Mouse (Mus musculus): ENCODE data around the gene Lingo1. TPM values are rescaled to one million over a fixed set of nuclear protein-coding genes. Genes with fewer than 3 reads are reported as not detected.
A peak's percentile ranks its signal among the peaks of the same experiment; 100 is the strongest.

The Lingo1 gene
- polyA plus RNA-seq (2012; rRNA removed), result 0.72 and 1.2 TPM in 2 replicates

DNA sequence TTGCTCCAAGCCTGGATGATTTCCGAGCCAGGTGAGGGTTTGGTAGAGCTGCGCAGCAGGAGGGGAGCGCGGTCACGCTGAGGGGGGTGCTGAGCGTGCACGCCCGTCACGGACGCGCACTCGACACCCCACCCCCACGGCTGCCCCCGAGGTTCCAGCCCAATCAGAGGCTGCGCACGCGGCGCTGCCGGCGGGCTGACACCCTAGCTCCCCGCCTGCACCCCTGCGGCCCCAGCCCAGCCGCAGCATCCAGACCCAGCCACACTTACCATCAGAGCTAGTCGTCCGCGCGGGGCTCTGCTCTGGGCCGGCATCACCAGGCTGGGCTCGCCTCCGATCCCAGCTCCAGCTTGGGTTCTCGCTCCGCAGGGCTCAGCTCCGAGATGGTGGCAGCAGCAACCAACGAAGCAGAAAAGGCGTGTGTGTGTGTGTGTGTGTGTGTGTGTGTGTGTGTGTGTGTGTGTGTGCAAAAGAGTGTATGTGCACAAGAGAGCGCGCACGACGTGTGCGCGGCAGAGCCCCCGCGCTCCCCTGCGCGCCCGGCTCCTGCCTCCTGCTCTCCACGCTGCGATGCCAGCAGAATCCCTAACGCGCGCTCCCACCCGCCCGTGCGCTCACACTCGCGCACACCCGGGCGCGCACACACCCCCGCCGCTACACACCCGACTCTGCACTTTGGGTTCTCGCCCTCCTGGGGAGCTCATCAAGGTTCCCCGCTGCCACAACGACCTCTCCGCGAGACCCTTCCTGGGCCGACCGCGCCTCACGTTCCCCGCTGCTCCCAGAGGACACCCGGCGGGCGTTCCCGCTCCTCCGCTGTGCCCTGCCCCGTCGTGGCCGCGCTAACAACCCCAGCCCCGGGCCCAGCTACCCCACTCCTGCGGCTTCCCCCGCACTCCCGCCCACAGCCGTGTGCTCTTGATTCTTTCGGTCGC lies at the start of gene Lingo1:
Lingo1 (minus strand) TSS at position 748 of the 935 bp plus-strand sequence.
- no peak for TF ChIP-seq POLR2A (IDR thresholded peaks at IDR 0.05; ENCODE audit: low read depth, low read length)
- under 1% methylated on average over 88 of the region's 88 CpGs for WGBS
- Histone ChIP-seq H3K27ac (ENCODE audit: insufficient read depth, low read depth, low read length) (no peak within 1 kb of the TSS), H3K27me3 (replicated peaks; ENCODE audit: control insufficient read depth, insufficient read depth, low read length) (no peaks in the 10 kb centered on the region), H3K36me3 (ENCODE audit: control insufficient read depth, insufficient read depth, low read length) (no peaks in the 10 kb centered on the region), H3K4me3 (ENCODE audit: insufficient read depth, low read depth, low read length) (0 out of 2 replicates have a peak within 1 kb of the TSS, but pooled peaks have one; percentile 14), H3K4me1 (ENCODE audit: control insufficient read depth, insufficient read depth, low read length) (no peaks in the 10 kb centered on the region)
- no peak for DNase-seq

- Histone ChIP-seq H3K4me3 (ENCODE audit: insufficient read depth, low read depth, low read length) (no peak overlapping the region), H3K36me3 (ENCODE audit: control insufficient read depth, insufficient read depth, low read length) (no peaks in the 10 kb centered on the region), H3K27me3 (replicated peaks; ENCODE audit: control insufficient read depth, insufficient read depth, low read length) (no peaks in the 10 kb centered on the region), H3K27ac (ENCODE audit: insufficient read depth, low read depth, low read length) (no peak overlapping the region), H3K4me1 (ENCODE audit: control insufficient read depth, insufficient read depth, low read length) (no peaks in the 10 kb centered on the region)
- no peak for TF ChIP-seq CTCF (conservative IDR thresholded peaks at IDR 0.05; ENCODE audit: insufficient read depth, insufficient read length, low read depth, low read length)
- TF ChIP-seq POLR2A (IDR thresholded peaks at IDR 0.05; ENCODE audit: low read depth, low read length), result no peak
- WGBS, result 52% methylated on average over 8 of the region's 8 CpGs
- DNase-seq, result no peak
Observed at GRCm38 (mm10) chr9:56844644-56845043, 48.4 kb upstream of the Lingo1 start.

DNA sequence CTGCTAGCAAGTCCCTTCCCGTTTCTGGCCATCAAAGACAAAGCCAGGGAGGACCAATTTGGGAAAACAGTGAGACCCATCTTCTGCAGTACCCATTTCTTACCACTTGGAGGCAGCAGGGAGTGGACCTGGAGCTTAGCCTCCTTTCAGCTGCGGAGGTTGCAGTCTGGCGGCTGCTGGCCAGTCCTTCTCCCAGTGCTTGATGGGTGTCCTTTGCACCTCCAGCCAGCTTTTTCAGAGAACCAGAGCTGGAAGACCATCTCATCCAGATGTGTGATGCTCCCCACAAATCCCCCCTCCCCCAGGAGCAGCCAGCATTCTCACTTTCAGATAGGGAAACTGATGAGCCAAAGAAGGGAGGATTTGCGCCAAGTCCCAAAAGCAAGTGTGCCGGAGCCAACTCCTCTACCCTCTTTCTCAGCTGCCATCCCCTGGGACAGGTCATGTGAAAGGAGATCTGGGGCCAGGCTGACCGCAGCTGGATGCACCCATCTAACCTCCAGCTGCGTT lies 47.5 kb upstream of the Lingo1 start:
- no peak overlapping the region for H3K4me3 ChIP-seq (ENCODE audit: insufficient read depth, low read depth, low read length)
- no peaks in the 10 kb centered on the region for H3K27me3 ChIP-seq (replicated peaks; ENCODE audit: control insufficient read depth, insufficient read depth, low read length)
- no peaks in the 10 kb centered on the region for H3K36me3 ChIP-seq (ENCODE audit: control insufficient read depth, insufficient read depth, low read length)
- H3K4me1 ChIP-seq (ENCODE audit: control insufficient read depth, insufficient read depth, low read length), result no peaks in the 10 kb centered on the region
- peak; percentile 78 for DNase-seq
- no peak overlapping the region for H3K27ac ChIP-seq (ENCODE audit: insufficient read depth, low read depth, low read length)
- WGBS, result 18% methylated on average over 7 of the region's 7 CpGs
- TF ChIP-seq CTCF (conservative IDR thresholded peaks at IDR 0.05; ENCODE audit: insufficient read depth, insufficient read length, low read depth, low read length), result peak; percentile 92
- TF ChIP-seq POLR2A (IDR thresholded peaks at IDR 0.05; ENCODE audit: low read depth, low read length), result no peak

GRCm38 (mm10) chr9:56842303-56842719 lies 46.0 kb upstream of the Lingo1 start:
- TF ChIP-seq POLR2A (IDR thresholded peaks at IDR 0.05; ENCODE audit: low read depth, low read length) (no peak), CTCF (conservative IDR thresholded peaks at IDR 0.05; ENCODE audit: insufficient read depth, insufficient read length, low read depth, low read length) (no peak)
- no peaks in the 10 kb centered on the region for H3K36me3 ChIP-seq (ENCODE audit: control insufficient read depth, insufficient read depth, low read length)
- DNase-seq, result no peak
- H3K4me1 ChIP-seq (ENCODE audit: control insufficient read depth, insufficient read depth, low read length), result no peaks in the 10 kb centered on the region
- no peaks in the 10 kb centered on the region for H3K27me3 ChIP-seq (replicated peaks; ENCODE audit: control insufficient read depth, insufficient read depth, low read length)
- no peak overlapping the region for H3K27ac ChIP-seq (ENCODE audit: insufficient read depth, low read depth, low read length)
- no peak overlapping the region for H3K4me3 ChIP-seq (ENCODE audit: insufficient read depth, low read depth, low read length)
- 30% methylated on average over 3 of the region's 3 CpGs for WGBS

GRCm38 (mm10) chr9:56841864-56842263 lies 45.6 kb upstream of the Lingo1 start:
- Histone ChIP-seq H3K4me1 (ENCODE audit: control insufficient read depth, insufficient read depth, low read length) (no peaks in the 10 kb centered on the region), H3K4me3 (ENCODE audit: insufficient read depth, low read depth, low read length) (no peak overlapping the region), H3K27ac (ENCODE audit: insufficient read depth, low read depth, low read length) (no peak overlapping the region), H3K27me3 (replicated peaks; ENCODE audit: control insufficient read depth, insufficient read depth, low read length) (no peaks in the 10 kb centered on the region), H3K36me3 (ENCODE audit: control insufficient read depth, insufficient read depth, low read length) (no peaks in the 10 kb centered on the region)
- no peak for DNase-seq
- TF ChIP-seq CTCF (conservative IDR thresholded peaks at IDR 0.05; ENCODE audit: insufficient read depth, insufficient read length, low read depth, low read length) (no peak), POLR2A (IDR thresholded peaks at IDR 0.05; ENCODE audit: low read depth, low read length) (no peak)

DNA sequence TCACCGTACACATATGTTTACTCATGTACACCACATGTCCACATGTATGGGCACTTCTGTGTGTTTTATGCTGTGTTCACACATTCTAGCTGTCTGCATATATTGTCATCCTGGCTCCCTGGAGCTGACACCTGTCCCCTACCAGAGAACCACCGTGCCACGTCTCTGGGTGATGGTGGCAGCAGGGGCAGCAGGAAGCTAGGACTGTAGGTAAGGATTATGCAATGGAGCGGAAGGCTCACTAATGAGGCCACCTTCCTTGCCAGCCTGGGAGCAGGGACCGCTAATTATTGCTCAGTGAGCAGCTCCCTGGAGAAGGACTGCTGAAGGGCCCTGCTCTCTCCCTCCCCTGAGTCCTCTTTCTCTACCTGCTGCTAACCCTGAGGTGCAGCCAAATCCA lies 44.5 kb upstream of the Lingo1 start:
- no peaks in the 10 kb centered on the region for H3K4me1 ChIP-seq (ENCODE audit: control insufficient read depth, insufficient read depth, low read length)
- WGBS, result 70% methylated on average over 5 of the region's 5 CpGs
- H3K27me3 ChIP-seq (replicated peaks; ENCODE audit: control insufficient read depth, insufficient read depth, low read length), result no peaks in the 10 kb centered on the region
- TF ChIP-seq CTCF (conservative IDR thresholded peaks at IDR 0.05; ENCODE audit: insufficient read depth, insufficient read length, low read depth, low read length) (no peak), POLR2A (IDR thresholded peaks at IDR 0.05; ENCODE audit: low read depth, low read length) (no peak)
- H3K36me3 ChIP-seq (ENCODE audit: control insufficient read depth, insufficient read depth, low read length), result no peaks in the 10 kb centered on the region
- DNase-seq, result no peak
- H3K4me3 ChIP-seq (ENCODE audit: insufficient read depth, low read depth, low read length), result no peak overlapping the region
- H3K27ac ChIP-seq (ENCODE audit: insufficient read depth, low read depth, low read length), result no peak overlapping the region

GRCm38 (mm10) chr9:56835152-56835551 lies 38.9 kb upstream of the Lingo1 start:
- Histone ChIP-seq H3K27me3 (replicated peaks; ENCODE audit: control insufficient read depth, insufficient read depth, low read length) (no peaks in the 10 kb centered on the region; the same call in 1 of the 2 replicates), H3K4me1 (ENCODE audit: control insufficient read depth, insufficient read depth, low read length) (no peaks in the 10 kb centered on the region), H3K4me3 (ENCODE audit: insufficient read depth, low read depth, low read length) (no peak overlapping the region), H3K27ac (ENCODE audit: insufficient read depth, low read depth, low read length) (no peak overlapping the region), H3K36me3 (ENCODE audit: control insufficient read depth, insufficient read depth, low read length) (no peaks in the 10 kb centered on the region)
- TF ChIP-seq CTCF (conservative IDR thresholded peaks at IDR 0.05; ENCODE audit: insufficient read depth, insufficient read length, low read depth, low read length), result no peak
- no peak for TF ChIP-seq POLR2A (IDR thresholded peaks at IDR 0.05; ENCODE audit: low read depth, low read length)
- DNase-seq, result no peak
- WGBS, result 72% methylated on average over 5 of the region's 5 CpGs
